Mouse (Mus musculus): Measurements from ENCODE around the gene S1pr4. TPM values are rescaled to one million over a fixed set of nuclear protein-coding genes. Genes with fewer than 3 reads are reported as not detected.
A peak's percentile ranks its signal among the peaks of the same experiment; 100 is the strongest.

S1pr4 gene
- polyA plus RNA-seq, 1 experiment from 2014 or later, result 1.2 TPM

GRCm38 (mm10) chr10:81496264-81496901 is 3.5 kb downstream of the S1pr4 start, which contains the start of gene Ncln:
TSS of gene Ncln (minus strand) at chr10:81496392.
- H3K36me3 ChIP-seq (ENCODE audit: control insufficient read depth, insufficient read depth, low read length), result peaks cover 14% of the 10 kb centered on the region
- H3K4me1 ChIP-seq (ENCODE audit: control insufficient read depth, insufficient read depth, low read length), result peaks cover 17% of the 10 kb centered on the region
- peak within 1 kb of the TSS; percentile 95 for H3K4me2 ChIP-seq (ENCODE audit: low read depth, low read length)
- WGBS, result under 1% methylated on average over 45 of the region's 45 CpGs
- peak; percentile 95 for ATAC-seq (ENCODE audit: insufficient read depth, low FRiP score)
- no peaks in the 10 kb centered on the region for H3K9me3 ChIP-seq (replicated peaks; ENCODE audit: control insufficient read depth, low read length)
- peak within 1 kb of the TSS; percentile 83 for H3K27ac ChIP-seq (ENCODE audit: low read length)
- peak within 1 kb of the TSS; percentile 88 for H3K4me3 ChIP-seq (replicated peaks; ENCODE audit: low read length)
- no peaks in the 10 kb centered on the region for H3K27me3 ChIP-seq (ENCODE audit: control insufficient read depth, insufficient read depth, low read length)
- H3K9ac ChIP-seq (ENCODE audit: low read length), result peak within 1 kb of the TSS; percentile 87

GRCm38 (mm10) chr10:81495616-81496263 is 4.2 kb downstream of the S1pr4 start:
- Histone ChIP-seq H3K9me3 (replicated peaks; ENCODE audit: control insufficient read depth, low read length) (no peaks in the 10 kb centered on the region), H3K36me3 (ENCODE audit: control insufficient read depth, insufficient read depth, low read length) (peaks cover 14% of the 10 kb centered on the region), H3K9ac (ENCODE audit: low read length) (peak overlapping the region; percentile 87), H3K27me3 (ENCODE audit: control insufficient read depth, insufficient read depth, low read length) (no peaks in the 10 kb centered on the region), H3K4me1 (ENCODE audit: control insufficient read depth, insufficient read depth, low read length) (peaks cover 17% of the 10 kb centered on the region), H3K27ac (ENCODE audit: low read length) (peak overlapping the region; percentile 61; the same call in 1 of the 2 replicates), H3K4me2 (ENCODE audit: low read depth, low read length) (peak overlapping the region; percentile 95), H3K4me3 (replicated peaks; ENCODE audit: low read length) (peak overlapping the region; percentile 88)
- peak; percentile 9; the same call in 1 of the 2 replicates for ATAC-seq (ENCODE audit: insufficient read depth, low FRiP score)
- 1% methylated on average over 41 of the region's 41 CpGs for WGBS

GRCm38 (mm10) chr10:81495151-81495550 is 4.8 kb downstream of the S1pr4 start:
- WGBS, result 64% methylated on average over 6 of the region's 6 CpGs
- peaks cover 14% of the 10 kb centered on the region for H3K36me3 ChIP-seq (ENCODE audit: control insufficient read depth, insufficient read depth, low read length)
- no peak overlapping the region; the same call in 1 of the 2 replicates for H3K27ac ChIP-seq (ENCODE audit: low read length)
- no peaks in the 10 kb centered on the region for H3K27me3 ChIP-seq (ENCODE audit: control insufficient read depth, insufficient read depth, low read length)
- no peaks in the 10 kb centered on the region for H3K9me3 ChIP-seq (replicated peaks; ENCODE audit: control insufficient read depth, low read length)
- H3K4me3 ChIP-seq (replicated peaks; ENCODE audit: low read length), result peak overlapping the region; percentile 88
- peaks cover 17% of the 10 kb centered on the region for H3K4me1 ChIP-seq (ENCODE audit: control insufficient read depth, insufficient read depth, low read length)
- peak overlapping the region; percentile 87 for H3K9ac ChIP-seq (ENCODE audit: low read length)
- no peak for ATAC-seq (ENCODE audit: insufficient read depth, low FRiP score)
- peak overlapping the region; percentile 95 for H3K4me2 ChIP-seq (ENCODE audit: low read depth, low read length)

- Histone ChIP-seq H3K4me2 (ENCODE audit: low read depth, low read length) (peak overlapping the region; percentile 95), H3K4me1 (ENCODE audit: control insufficient read depth, insufficient read depth, low read length) (peaks cover 17% of the 10 kb centered on the region), H3K27me3 (ENCODE audit: control insufficient read depth, insufficient read depth, low read length) (no peaks in the 10 kb centered on the region), H3K27ac (ENCODE audit: low read length) (no peak overlapping the region; the same call in 1 of the 2 replicates), H3K9me3 (replicated peaks; ENCODE audit: control insufficient read depth, low read length) (no peaks in the 10 kb centered on the region), H3K4me3 (replicated peaks; ENCODE audit: low read length) (peak overlapping the region; percentile 88), H3K9ac (ENCODE audit: low read length) (peak overlapping the region; percentile 34), H3K36me3 (ENCODE audit: control insufficient read depth, insufficient read depth, low read length) (peaks cover 18% of the 10 kb centered on the region)
- 81% methylated on average over 11 of the region's 11 CpGs for WGBS
- no peak for ATAC-seq (ENCODE audit: insufficient read depth, low FRiP score)
Observed at GRCm38 (mm10) chr10:81494260-81495041, 5.5 kb downstream of the S1pr4 start.

GRCm38 (mm10) chr10:81493601-81494220 is 6.2 kb downstream of the S1pr4 start:
- Histone ChIP-seq H3K9ac (ENCODE audit: low read length) (no peak overlapping the region), H3K4me3 (replicated peaks; ENCODE audit: low read length) (no peak overlapping the region), H3K9me3 (replicated peaks; ENCODE audit: control insufficient read depth, low read length) (no peaks in the 10 kb centered on the region), H3K36me3 (ENCODE audit: control insufficient read depth, insufficient read depth, low read length) (peaks cover 22% of the 10 kb centered on the region), H3K4me2 (ENCODE audit: low read depth, low read length) (no peak overlapping the region), H3K4me1 (ENCODE audit: control insufficient read depth, insufficient read depth, low read length) (peaks cover 17% of the 10 kb centered on the region), H3K27ac (ENCODE audit: low read length) (no peak overlapping the region), H3K27me3 (ENCODE audit: control insufficient read depth, insufficient read depth, low read length) (no peaks in the 10 kb centered on the region)
- ATAC-seq (ENCODE audit: insufficient read depth, low FRiP score), result no peak
- 74% methylated on average over 8 of the region's 8 CpGs for WGBS

- 87% methylated on average over 11 of the region's 11 CpGs for WGBS
- no peak overlapping the region for H3K9ac ChIP-seq (ENCODE audit: low read length)
- H3K9me3 ChIP-seq (replicated peaks; ENCODE audit: control insufficient read depth, low read length), result no peaks in the 10 kb centered on the region
- no peaks in the 10 kb centered on the region for H3K27me3 ChIP-seq (ENCODE audit: control insufficient read depth, insufficient read depth, low read length)
- no peak for ATAC-seq (ENCODE audit: insufficient read depth, low FRiP score)
- H3K4me1 ChIP-seq (ENCODE audit: control insufficient read depth, insufficient read depth, low read length), result peaks cover 17% of the 10 kb centered on the region
- H3K4me3 ChIP-seq (replicated peaks; ENCODE audit: low read length), result no peak overlapping the region
- H3K36me3 ChIP-seq (ENCODE audit: control insufficient read depth, insufficient read depth, low read length), result peaks cover 22% of the 10 kb centered on the region
- H3K27ac ChIP-seq (ENCODE audit: low read length), result no peak overlapping the region
- no peak overlapping the region for H3K4me2 ChIP-seq (ENCODE audit: low read depth, low read length)
Observed at GRCm38 (mm10) chr10:81492606-81493240, 7.2 kb downstream of the S1pr4 start.

GRCm38 (mm10) chr10:81491018-81491417 is 8.9 kb downstream of the S1pr4 start:
- no peaks in the 10 kb centered on the region for H3K9me3 ChIP-seq (replicated peaks; ENCODE audit: control insufficient read depth, low read length)
- H3K27ac ChIP-seq (ENCODE audit: low read length), result no peak overlapping the region
- H3K4me1 ChIP-seq (ENCODE audit: control insufficient read depth, insufficient read depth, low read length), result peaks cover 17% of the 10 kb centered on the region
- ATAC-seq (ENCODE audit: insufficient read depth, low FRiP score), result no peak
- no peaks in the 10 kb centered on the region for H3K27me3 ChIP-seq (ENCODE audit: control insufficient read depth, insufficient read depth, low read length)
- H3K4me3 ChIP-seq (replicated peaks; ENCODE audit: low read length), result no peak overlapping the region
- H3K9ac ChIP-seq (ENCODE audit: low read length), result no peak overlapping the region
- WGBS, result 91% methylated on average over 9 of the region's 9 CpGs
- H3K36me3 ChIP-seq (ENCODE audit: control insufficient read depth, insufficient read depth, low read length), result peaks cover 25% of the 10 kb centered on the region
- no peak overlapping the region for H3K4me2 ChIP-seq (ENCODE audit: low read depth, low read length)

GRCm38 (mm10) chr10:81489941-81490340 is 10.0 kb downstream of the S1pr4 start:
- Histone ChIP-seq H3K36me3 (ENCODE audit: control insufficient read depth, insufficient read depth, low read length) (peaks cover 25% of the 10 kb centered on the region), H3K9me3 (replicated peaks; ENCODE audit: control insufficient read depth, low read length) (no peaks in the 10 kb centered on the region), H3K27me3 (ENCODE audit: control insufficient read depth, insufficient read depth, low read length) (no peaks in the 10 kb centered on the region), H3K4me2 (ENCODE audit: low read depth, low read length) (no peak overlapping the region), H3K27ac (ENCODE audit: low read length) (no peak overlapping the region), H3K4me3 (replicated peaks; ENCODE audit: low read length) (no peak overlapping the region), H3K4me1 (ENCODE audit: control insufficient read depth, insufficient read depth, low read length) (peaks cover 11% of the 10 kb centered on the region), H3K9ac (ENCODE audit: low read length) (no peak overlapping the region)
- 79% methylated on average over 14 of the region's 14 CpGs for WGBS
- ATAC-seq (ENCODE audit: insufficient read depth, low FRiP score), result no peak
